Mouse (Mus musculus) MEL (cell line): ENCODE data around the gene Sp2.

Experiments used
- CTCF ChIP-seq, 3 experiments: IDR thresholded peaks in 2 of 3; conservative IDR thresholded peaks in 1 of 3; 2 replicates each; pipeline ENCODE4 v1.5.1; 2011 to 2012; ENCODE audit warnings: low read length in 3 of 3, low read depth in 2 of 3, mild to moderate bottlenecking in 2 of 3, improper control_type of control experiment in 1 of 3, inconsistent platforms in 1 of 3, mixed read lengths in 1 of 3, moderate library complexity in 1 of 3; ENCODE audit not compliant: control insufficient read depth in 1 of 3, insufficient read depth in 1 of 3, poor library complexity in 1 of 3, severe bottlenecking in 1 of 3
- E2F4 ChIP-seq: IDR thresholded peaks from 2 replicates; pipeline ENCODE4 v1.6.1; 2011; ENCODE audit warnings: low read depth, low read length, improper control_type of control experiment, borderline replicate concordance
- ELF1 ChIP-seq: IDR thresholded peaks from 2 replicates; pipeline ENCODE4 v1.6.1; 2014; ENCODE audit warnings: low read depth, mild to moderate bottlenecking, inconsistent platforms, low read length, improper control_type of control experiment, moderate library complexity
- EP300 ChIP-seq, 2 experiments: IDR thresholded peaks; 2 replicates each; pipeline ENCODE4 v1.6.1; 2011; ENCODE audit warnings: improper control_type of control experiment in 2 of 2, low read length in 2 of 2, low read depth in 1 of 2, mild to moderate bottlenecking in 1 of 2
- MEF2A ChIP-seq: IDR thresholded peaks from 2 replicates; pipeline ENCODE4 v1.6.1; 2014; ENCODE audit warnings: low read depth, mild to moderate bottlenecking, inconsistent platforms, low read length, improper control_type of control experiment; ENCODE audit not compliant: poor library complexity, insufficient replicate concordance, severe bottlenecking; ENCODE audit errors: extremely low read depth
- MXI1 ChIP-seq: IDR thresholded peaks from 2 replicates; pipeline ENCODE4 v1.6.1; 2011; ENCODE audit warnings: mild to moderate bottlenecking, low read depth, low read length, improper control_type of control experiment
- MYC ChIP-seq: IDR thresholded peaks from 2 replicates; pipeline ENCODE4 v1.6.1; 2011; ENCODE audit warnings: low read depth, mild to moderate bottlenecking, low read length, improper control_type of control experiment, moderate library complexity
- NRF1 ChIP-seq: IDR thresholded peaks from 2 replicates; pipeline ENCODE4 v1.6.1; 2014; ENCODE audit warnings: low read depth, mild to moderate bottlenecking, inconsistent platforms, low read length, improper control_type of control experiment, moderate library complexity; ENCODE audit not compliant: poor library complexity, insufficient read depth, severe bottlenecking
- POLR2A ChIP-seq, 2 experiments: IDR thresholded peaks; 2 replicates each; pipeline ENCODE4 v1.6.1; 2011 to 2012; ENCODE audit warnings: low read length in 2 of 2, mild to moderate bottlenecking in 2 of 2, control low read depth in 1 of 2, improper control_type of control experiment in 1 of 2, low read depth in 1 of 2, moderate library complexity in 1 of 2; ENCODE audit not compliant: control insufficient read depth in 1 of 2, insufficient read depth in 1 of 2, poor library complexity in 1 of 2
- POLR2AphosphoS2 ChIP-seq: IDR thresholded peaks from 2 replicates; pipeline ENCODE4 v1.6.1; 2011; ENCODE audit warnings: low read length, improper control_type of control experiment
- TCF12 ChIP-seq: IDR thresholded peaks from 2 replicates; pipeline ENCODE4 v1.6.1; 2014; ENCODE audit warnings: low read depth, mild to moderate bottlenecking, inconsistent platforms, low read length, improper control_type of control experiment, moderate library complexity
- ZC3H11A ChIP-seq: IDR thresholded peaks from 2 replicates; pipeline ENCODE4 v1.6.1; 2012; ENCODE audit warnings: low read depth, mild to moderate bottlenecking, inconsistent platforms, low read length, improper control_type of control experiment

DNA sequence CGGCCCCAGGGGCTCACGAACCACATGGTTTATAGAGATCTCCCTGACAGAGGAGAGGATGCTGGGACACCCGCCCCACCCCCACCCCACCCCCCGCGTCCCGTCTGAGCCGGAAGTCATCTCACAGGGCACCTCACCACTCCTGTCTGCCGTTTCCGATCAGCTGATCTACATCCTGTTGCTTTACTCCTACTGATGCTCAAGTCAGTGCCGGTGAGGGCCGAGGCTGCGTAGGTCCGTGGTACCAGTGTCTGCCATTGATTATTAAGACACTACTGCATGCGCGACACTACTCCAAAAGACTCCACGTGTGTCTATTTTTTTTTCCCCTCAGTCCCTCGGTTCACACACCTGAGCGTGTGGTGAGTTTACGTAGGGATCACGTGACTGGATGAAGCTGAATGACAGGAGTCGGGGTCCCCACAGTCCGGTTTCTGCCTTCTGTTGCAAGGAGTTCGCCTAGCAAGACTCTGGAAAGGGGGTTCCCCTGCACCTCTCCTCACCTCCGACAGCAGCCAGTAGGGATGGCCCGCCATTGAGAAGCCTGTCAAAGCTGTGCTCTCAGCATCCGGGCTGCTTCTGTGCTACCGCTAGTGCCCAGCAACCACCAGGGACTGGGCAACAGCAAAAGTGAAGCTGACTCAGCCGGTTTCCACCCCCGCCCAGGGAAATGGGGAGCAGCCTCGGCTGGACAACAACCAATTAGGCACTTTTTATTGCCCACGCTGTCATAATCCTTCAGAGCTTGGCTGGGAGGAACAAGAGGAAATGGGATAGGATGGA is 5.3 kb upstream of the Sp2 start:
- TF ChIP-seq POLR2A (IDR thresholded peaks at IDR 0.05; ENCODE audit: control insufficient read depth in 1 of 2, insufficient read depth in 1 of 2, low read depth in 1 of 2, low read length in 2 of 2, poor library complexity in 1 of 2) = no peak
- TF ChIP-seq NRF1 = no peak
- TF ChIP-seq E2F4 = no peak
- TF ChIP-seq MYC = no peak
- no peak for TF ChIP-seq CTCF (IDR thresholded peaks at IDR 0.05 in 2 of 3, conservative IDR thresholded peaks at IDR 0.05 in 1 of 3; ENCODE audit: control insufficient read depth in 1 of 3, insufficient read depth in 1 of 3, low read depth in 2 of 3, low read length in 3 of 3, poor library complexity in 1 of 3, severe bottlenecking in 1 of 3)
- no peak for TF ChIP-seq ZC3H11A
- TF ChIP-seq MXI1 = no peak
- no peak for TF ChIP-seq ELF1
- no peak for TF ChIP-seq POLR2AphosphoS2
- no peak for TF ChIP-seq MEF2A
- TF ChIP-seq TCF12 = no peak
- TF ChIP-seq EP300 (IDR thresholded peaks at IDR 0.05; ENCODE audit: low read depth in 1 of 2, low read length in 2 of 2) = no peak
